Mouse (Mus musculus): Measurements from ENCODE around the gene Mrps23. TPM values are rescaled to one million over a fixed set of nuclear protein-coding genes. Genes with fewer than 3 reads are reported as not detected.

Mrps23 gene
- total RNA-seq (2022) = 10 to 100 TPM; 58.9 to 74.7 (median 64.6) TPM

GRCm38 (mm10) chr11:88203712-88204532 is at the start of gene Mrps23:
TSS of gene Mrps23 (plus strand) at chr11:88204388.
- peak; percentile 76 to 92 for DNase-seq (ENCODE audit: low spot score in 2 of 2)

- DNase-seq (ENCODE audit: low spot score in 2 of 2) = no peak
Measured at GRCm38 (mm10) chr11:88154500-88154899, 49.7 kb upstream of the Mrps23 start.

DNA sequence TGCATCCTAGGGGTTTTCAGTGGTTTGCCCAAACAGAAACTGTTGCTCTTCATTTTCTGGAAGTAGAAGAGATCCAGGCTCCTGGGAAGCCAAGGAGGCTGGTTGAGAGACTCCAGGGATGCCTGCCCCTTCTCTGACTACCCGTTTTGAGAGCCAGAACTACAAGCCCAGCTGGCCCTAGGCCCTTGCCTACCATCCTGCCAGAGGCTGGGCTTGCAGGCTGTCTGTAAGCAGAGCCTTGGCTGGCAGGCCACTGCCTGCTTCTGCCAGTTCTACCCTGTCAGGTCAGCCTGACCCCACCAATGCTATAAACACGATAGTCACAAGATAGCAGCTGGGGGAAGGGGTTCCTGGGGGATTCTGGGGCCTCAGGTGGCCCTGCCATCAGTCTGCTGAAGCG is 48.7 kb upstream of the Mrps23 start:
- DNase-seq (ENCODE audit: low spot score in 2 of 2) = peak in 1 of 2 experiments; percentile 57

DNA sequence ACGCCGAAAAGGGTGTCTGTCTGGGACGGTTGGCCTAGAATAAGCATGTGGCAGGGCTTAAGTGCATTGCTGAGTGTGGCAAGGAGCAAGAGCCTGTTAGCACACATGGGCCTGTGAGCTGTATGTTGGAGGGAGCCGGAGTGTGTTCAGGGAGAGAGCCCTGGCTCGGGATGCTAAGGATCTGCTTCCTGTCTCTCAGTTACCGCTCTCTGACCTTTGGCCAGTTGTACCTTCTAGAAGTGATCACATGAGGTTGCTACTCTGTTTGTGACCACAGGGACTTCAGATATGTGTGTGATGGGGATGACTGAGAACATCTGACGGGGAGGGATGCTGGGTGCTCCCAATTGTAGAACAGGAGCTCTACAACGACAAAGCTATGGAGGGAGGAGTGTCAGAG is 48.2 kb upstream of the Mrps23 start:
- no peak for DNase-seq (ENCODE audit: low spot score in 2 of 2)

DNA sequence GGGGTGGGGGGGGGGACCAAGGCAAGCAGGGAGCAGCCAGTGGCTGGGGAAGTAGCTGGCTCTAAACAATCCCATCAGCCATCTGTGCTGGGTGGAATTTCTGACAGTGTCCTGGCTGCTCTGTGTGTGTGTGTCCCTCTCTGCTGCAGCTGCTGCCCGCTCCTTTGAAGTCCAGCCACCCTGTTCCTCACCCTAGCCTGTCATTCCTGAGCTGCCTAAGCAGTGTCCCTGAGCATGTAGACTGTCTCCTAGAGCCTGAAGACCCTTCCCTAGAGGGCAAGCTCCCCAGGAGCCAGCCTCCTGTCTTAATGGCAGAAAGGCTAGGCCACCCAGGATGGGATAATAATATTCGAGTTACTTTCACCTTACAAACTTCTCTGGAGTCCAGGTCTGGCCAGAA is 47.8 kb upstream of the Mrps23 start:
- no peak for DNase-seq (ENCODE audit: low spot score in 2 of 2)

GRCm38 (mm10) chr11:88158842-88159246 is 45.3 kb upstream of the Mrps23 start:
- no peak for DNase-seq (ENCODE audit: low spot score in 2 of 2)

GRCm38 (mm10) chr11:88159389-88159788 is 44.8 kb upstream of the Mrps23 start:
- DNase-seq (ENCODE audit: low spot score in 2 of 2) = no peak

DNA sequence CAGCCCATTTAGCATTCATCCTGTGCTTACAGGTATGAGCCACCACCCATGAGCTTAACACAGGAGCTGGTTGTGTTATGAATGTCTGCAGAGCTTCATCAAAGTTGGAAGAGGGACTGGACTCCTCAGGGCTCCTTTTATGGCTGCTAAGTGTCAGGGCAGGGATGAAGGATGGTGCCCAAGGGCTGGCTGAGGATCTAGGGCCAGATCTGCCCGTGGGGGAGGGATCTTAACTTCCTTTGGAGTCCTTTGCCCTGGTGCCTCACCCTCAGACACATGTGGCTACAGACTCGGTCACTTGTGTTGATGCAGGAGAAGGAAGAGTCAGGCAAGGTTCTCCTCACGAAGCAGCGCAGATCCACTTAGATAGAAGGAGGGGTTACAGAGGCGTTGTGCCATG is 43.9 kb upstream of the Mrps23 start:
- DNase-seq (ENCODE audit: low spot score in 2 of 2) = no peak

GRCm38 (mm10) chr11:88161051-88161581 is 43.1 kb upstream of the Mrps23 start:
- DNase-seq (ENCODE audit: low spot score in 2 of 2) = peak in 1 of 2 experiments; percentile 72

DNA sequence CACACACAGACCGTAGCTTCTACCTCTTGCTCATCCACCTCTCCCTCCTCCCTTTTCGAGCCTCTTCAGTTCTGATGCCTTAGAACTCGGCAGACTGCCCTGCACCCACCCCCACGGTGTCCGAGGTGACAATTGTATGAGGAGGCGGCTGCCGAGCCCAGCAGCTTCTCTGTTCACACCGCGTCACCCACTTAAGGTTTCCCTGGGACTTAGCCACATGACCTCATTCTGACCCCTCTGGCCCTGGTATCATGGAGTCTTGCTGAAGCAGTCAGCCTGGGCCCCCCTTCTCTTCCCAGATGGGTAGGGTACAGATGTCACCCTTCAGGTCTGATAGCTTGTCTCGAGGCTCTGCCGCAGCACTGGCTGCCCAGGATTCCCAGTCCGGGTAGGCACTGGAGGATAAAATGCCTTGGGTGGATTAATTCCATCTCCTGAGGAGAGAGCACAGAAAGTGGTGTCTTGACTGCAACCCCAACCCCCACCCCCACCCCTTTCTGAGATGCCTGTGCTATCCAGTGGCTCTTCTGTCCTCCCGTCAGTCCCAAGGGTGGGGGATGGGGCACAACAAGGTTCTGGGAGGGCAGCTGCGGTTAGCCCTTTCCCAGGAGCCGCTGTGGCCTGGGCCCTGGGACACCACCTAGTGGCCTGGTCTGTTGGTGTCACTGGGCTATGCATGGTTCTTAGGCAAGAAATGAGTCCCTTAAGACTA is 42.4 kb upstream of the Mrps23 start:
- DNase-seq (ENCODE audit: low spot score in 2 of 2) = peak; percentile 55 to 80

- no peak for DNase-seq (ENCODE audit: low spot score in 2 of 2)
Measured at GRCm38 (mm10) chr11:88162740-88163139, 41.4 kb upstream of the Mrps23 start.

- DNase-seq (ENCODE audit: low spot score in 2 of 2) = no peak
Measured at GRCm38 (mm10) chr11:88164213-88164723, 39.9 kb upstream of the Mrps23 start.

- DNase-seq (ENCODE audit: low spot score in 2 of 2) = no peak
Measured at GRCm38 (mm10) chr11:88164801-88165377, 39.3 kb upstream of the Mrps23 start.

GRCm38 (mm10) chr11:88165683-88166364 is 38.4 kb upstream of the Mrps23 start:
- DNase-seq (ENCODE audit: low spot score in 2 of 2) = no peak

DNA sequence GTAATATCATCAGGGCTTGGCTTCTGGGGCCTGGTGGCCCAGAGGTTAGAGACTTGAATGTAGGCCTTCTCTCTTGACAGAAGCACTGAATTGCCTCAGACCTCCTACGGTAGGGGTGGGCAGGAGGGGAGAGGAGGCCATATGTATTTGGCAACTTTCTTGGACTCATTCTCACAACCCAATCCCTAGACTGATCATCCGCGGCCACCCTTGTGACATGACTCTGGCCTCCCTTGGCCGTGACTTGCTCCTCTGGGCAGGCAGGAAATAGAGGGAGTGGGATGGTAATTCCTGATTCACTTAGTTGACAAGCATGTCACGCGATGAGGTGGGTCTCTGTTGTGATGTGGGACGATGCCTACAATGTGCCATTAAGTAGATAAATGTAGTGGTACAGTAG is 37.7 kb upstream of the Mrps23 start:
- no peak for DNase-seq (ENCODE audit: low spot score in 2 of 2)

GRCm38 (mm10) chr11:88168611-88169010 is 35.6 kb upstream of the Mrps23 start:
- DNase-seq (ENCODE audit: low spot score in 2 of 2) = no peak

DNA sequence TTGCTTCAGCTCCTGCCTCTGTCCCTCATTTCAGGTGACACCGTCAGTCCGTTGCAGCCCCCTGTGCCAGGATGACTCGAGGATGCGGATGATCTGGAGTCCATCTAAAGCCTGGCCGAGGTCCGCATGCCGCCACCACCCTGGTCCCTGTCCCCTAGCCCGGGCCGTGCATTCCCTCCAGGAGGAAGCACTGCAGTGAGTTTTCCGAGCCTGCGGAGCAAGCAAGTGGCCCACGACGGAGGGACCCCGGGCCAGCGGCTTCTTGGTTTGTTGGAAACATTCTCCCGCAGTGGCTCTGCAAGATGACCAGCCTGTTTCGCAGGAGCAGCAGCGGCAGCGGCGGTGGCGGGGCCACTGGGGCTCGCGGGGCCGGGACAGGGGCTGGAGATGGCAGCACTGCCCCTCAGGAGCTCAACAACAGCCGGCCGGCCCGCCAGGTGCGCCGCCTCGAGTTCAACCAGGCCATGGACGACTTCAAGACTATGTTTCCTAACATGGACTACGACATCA is 34.6 kb upstream of the Mrps23 start:
- no peak for DNase-seq (ENCODE audit: low spot score in 2 of 2)

DNA sequence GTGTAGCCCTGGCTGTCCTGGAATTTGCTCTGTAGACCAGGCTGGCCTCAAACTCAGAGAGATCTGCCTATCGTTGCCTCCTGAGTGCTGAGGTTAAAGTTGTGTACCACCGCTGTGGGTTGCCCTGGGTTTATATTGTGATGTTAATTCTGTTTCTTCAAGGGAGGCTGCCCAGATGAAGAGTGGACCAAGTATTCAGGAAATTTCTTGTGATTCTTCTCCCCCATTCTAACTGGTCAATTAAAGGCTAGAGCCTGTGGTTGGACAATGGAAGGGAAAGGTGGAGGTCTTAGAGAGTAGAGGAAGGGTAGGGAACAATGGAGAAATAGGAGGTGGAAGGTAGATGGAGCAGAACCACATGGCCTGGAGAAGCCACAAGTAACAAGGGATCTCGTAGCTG is 33.6 kb upstream of the Mrps23 start:
- DNase-seq (ENCODE audit: low spot score in 2 of 2) = no peak

GRCm38 (mm10) chr11:88171876-88172442 is 32.2 kb upstream of the Mrps23 start:
- no peak for DNase-seq (ENCODE audit: low spot score in 2 of 2)

GRCm38 (mm10) chr11:88172601-88173325 is 31.4 kb upstream of the Mrps23 start:
- DNase-seq (ENCODE audit: low spot score in 2 of 2) = no peak
